Mouse (Mus musculus): ENCODE data around the gene Cd209g. TPM values are rescaled to one million over a fixed set of nuclear protein-coding genes. Genes with fewer than 3 reads are reported as not detected.

Cd209g gene
- total RNA-seq, 2 experiments from 2014 or later: 0.86 to 1.1 TPM

Other genes with a start within 250 kb of the Cd209g start
- gene Cd209b, start 207.3 kb upstream of the Cd209g start, total RNA-seq (2021): 1 to 10 TPM; 1.7 to 3.0 TPM
- gene Cd209c, start 179.4 kb upstream of the Cd209g start, total RNA-seq (2021): 1 to 10 TPM in 1 of 2 experiments, not detected in 1; 1.0 TPM
- 1 to 10 TPM; 1.5 to 3.6 TPM for gene Cd209f, start 28.3 kb upstream of the Cd209g start, total RNA-seq (2021)
- gene Evi5l, start 32.5 kb downstream of the Cd209g start, total RNA-seq (2021): 10 to 100 TPM; 29.4 to 38.5 TPM
- 1 to 10 TPM; 3.7 to 4.0 TPM for gene Prr36, start 83.4 kb downstream of the Cd209g start, total RNA-seq (2021)
- 10 to 100 TPM; 21.4 to 24.1 TPM for gene Lrrc8e, start 92.7 kb downstream of the Cd209g start, total RNA-seq (2021)
- gene Map2k7, start 104.6 kb downstream of the Cd209g start, total RNA-seq (2021): 10 to 100 TPM; 89.3 to 95.0 TPM
- 1 to 10 TPM in 1 of 2 experiments, not detected in 1; 1.7 TPM for gene Gm49320, start 104.8 kb downstream of the Cd209g start, total RNA-seq (2021)
- gene Tgfbr3l, start 114.1 kb downstream of the Cd209g start, total RNA-seq (2021): 10 to 100 TPM; 11.1 to 11.5 TPM
- gene Snapc2, start 119.0 kb downstream of the Cd209g start, total RNA-seq (2021): 10 to 100 TPM; 25.6 to 32.1 TPM
- 1 to 10 TPM; 5.5 to 7.3 TPM for gene Ctxn1, start 125.2 kb downstream of the Cd209g start, total RNA-seq (2021)
- gene Timm44, start 141.8 kb downstream of the Cd209g start, total RNA-seq (2021): 10 to 100 TPM; 93.2 to 96.9 TPM
- gene Ccl25, start 191.1 kb downstream of the Cd209g start, total RNA-seq (2021): 10 to 100 TPM; 14.8 to 15.5 TPM
- gene Elavl1, start 191.3 kb downstream of the Cd209g start, total RNA-seq (2021): 100 to 1,000 TPM in 1 of 2 experiments, 10 to 100 TPM in 1; 96.6 to 121 TPM

Data from adrenal gland, postnatal 36 days (tissue).